Mouse (Mus musculus) retina, postnatal 1 day (tissue): ENCODE results near the gene Vmn2r-ps130.
"Not testable (repeated sequence)": the region's sequence is repeated elsewhere in the genome, so short reads cannot be mapped to it uniquely, and the experiment has no call there.

Source experiments
- DNase-seq: peaks from one replicate; pipeline ENCODE4 v3.0.0-alpha.2; 2012

Gene Vmn2r-ps130

DNA sequence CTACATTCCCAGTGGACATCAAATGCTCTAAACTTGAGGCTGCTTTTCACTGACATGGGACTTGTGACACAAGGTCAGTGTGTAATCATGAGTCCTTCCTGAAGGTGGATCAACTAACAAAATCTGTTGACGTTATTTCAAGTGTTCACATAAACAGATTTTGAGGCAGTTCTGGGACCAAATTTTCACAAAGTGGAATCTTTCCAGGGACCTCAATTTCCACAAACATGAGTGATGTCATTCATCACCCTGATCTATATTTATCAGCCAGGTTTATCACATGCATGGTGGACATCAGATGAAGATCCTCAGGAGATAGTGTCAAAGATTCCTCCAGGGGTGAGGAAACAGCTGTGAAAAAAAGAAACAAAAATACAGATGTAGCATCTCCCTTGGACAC lies at the start of gene Vmn2r-ps130:
Vmn2r-ps130 (plus strand) TSS at position 301 of the 400 bp plus-strand sequence.
- DNase-seq: not testable (repeated sequence)
